Mouse (Mus musculus): ENCODE results near the gene Slc15a3.

GRCm38 (mm10) chr19:10824061-10824460, 15.5 kb upstream of the Slc15a3 start:
- TF ChIP-seq CTCF (conservative IDR thresholded peaks at IDR 0.05; ENCODE audit: low read length) = no peak
- TF ChIP-seq NANOG (IDR thresholded peaks at IDR 0.05; ENCODE audit: borderline replicate concordance, low read length) = no peak
- TF ChIP-seq POU5F1 (IDR thresholded peaks at IDR 0.05; ENCODE audit: borderline replicate concordance, low read length) = no peak
